Mouse (Mus musculus): ENCODE results near the gene Ccdc141.
"Not testable (repeated sequence)": the region's sequence is repeated elsewhere in the genome, so short reads cannot be mapped to it uniquely, and the experiment has no call there.

Gene Ccdc141

DNA sequence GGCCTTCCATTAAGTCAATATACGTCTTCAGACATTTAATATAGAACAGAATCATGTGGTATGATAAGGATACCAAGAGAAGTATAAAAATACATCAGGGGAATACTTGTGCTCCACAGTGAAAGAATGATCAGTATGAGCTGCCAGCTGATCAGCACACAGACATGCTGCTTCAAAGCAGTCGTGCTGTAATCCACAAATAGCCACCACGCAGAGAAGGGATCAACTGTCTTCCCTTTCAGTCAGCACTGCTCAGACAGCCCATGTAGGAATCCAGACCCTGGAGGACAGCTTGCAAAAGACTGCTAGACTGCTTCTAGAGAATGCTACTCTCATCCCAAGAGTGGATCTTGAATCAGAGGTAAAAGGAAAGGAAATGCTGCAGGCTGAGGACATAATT lies 127.5 kb downstream of the Ccdc141 start:
- DNase-seq = no peak

DNA sequence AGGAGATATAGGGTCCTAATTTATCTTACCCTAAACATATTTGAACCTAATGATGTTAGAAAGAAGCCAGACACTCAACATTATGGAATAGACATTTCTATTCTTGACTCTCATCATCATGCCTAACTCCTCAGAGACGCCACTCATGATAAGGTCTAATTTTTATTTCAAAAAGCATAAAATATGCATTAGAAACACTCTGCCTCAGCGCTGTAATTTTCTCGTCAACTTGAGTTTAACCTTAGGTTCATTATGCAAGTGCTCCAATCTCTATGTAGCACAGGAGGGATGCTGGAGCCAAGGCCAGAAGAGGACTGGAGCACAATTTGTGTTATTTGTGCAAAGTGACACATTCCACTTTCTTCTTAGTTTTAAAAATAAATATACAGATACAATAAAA lies 130.8 kb downstream of the Ccdc141 start:
- DNase-seq = no peak

DNA sequence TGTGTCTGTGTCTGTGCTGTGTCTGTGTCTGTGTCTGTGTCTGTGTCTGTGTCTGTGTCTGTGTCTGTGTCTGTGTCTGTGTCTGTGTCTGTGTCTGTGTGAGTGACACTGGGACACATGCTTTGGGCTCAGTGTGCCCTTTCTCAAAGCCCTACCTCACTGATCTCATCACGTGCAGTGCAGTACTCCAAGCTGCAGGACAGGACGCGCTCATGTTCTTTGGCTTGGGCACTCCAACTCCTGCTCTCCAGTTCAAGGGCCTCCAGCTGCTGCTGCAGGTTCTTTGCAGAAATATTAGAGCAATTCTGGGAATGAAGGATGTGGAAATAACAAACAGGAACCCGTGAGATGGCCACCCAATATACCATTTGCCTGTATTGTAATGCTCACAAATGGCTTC lies 131.2 kb downstream of the Ccdc141 start:
- DNase-seq = no peak

GRCm38 (mm10) chr2:77037211-77037610 lies 133.2 kb downstream of the Ccdc141 start:
- DNase-seq = no peak

DNA sequence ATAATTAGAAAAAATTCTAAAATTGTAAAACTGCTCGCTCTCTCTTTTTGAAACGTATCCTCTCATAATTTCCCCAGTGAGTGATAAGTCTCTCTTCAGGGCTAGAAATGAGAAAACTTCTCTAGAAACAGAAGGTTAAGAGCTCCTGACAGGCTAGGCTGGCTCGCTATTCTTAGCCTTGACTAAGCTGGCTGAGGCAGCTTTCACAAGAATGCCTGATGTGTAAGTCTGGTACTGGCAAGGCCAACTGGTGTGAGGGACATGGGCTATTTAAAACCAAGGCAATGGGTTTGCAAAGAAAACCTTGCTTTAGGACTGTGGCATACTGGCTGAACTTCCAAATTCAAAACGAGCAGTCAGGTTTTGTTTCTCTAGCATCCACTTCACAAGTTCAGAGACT lies 136.3 kb downstream of the Ccdc141 start:
- DNase-seq = no peak

GRCm38 (mm10) chr2:77033322-77034060 lies 136.9 kb downstream of the Ccdc141 start:
- DNase-seq = no peak

GRCm38 (mm10) chr2:77020649-77021048 lies 149.8 kb downstream of the Ccdc141 start:
- DNase-seq = no peak

- DNase-seq = no peak
Observed at GRCm38 (mm10) chr2:77017735-77018134, 152.7 kb downstream of the Ccdc141 start.

DNA sequence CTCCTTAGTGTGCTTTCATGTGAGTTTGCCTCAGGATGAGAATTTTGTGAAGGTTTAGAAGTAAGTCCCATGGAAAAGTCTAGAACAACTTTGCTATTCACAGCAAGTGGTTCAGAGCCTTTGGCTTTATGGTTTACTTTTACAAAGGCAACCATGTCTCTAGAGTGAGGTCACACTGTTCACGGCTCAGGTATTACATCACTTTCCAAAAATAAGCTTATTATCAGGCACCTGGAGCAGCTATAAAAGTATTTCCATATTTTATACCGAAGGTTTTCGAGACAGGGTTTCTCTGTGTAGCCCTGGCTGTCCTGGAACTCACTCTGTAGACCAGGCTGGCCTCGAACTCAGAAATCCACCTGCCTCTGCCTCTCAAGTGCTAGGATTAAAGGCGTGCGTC lies 157.0 kb downstream of the Ccdc141 start:
- not testable (repeated sequence) for DNase-seq

DNA sequence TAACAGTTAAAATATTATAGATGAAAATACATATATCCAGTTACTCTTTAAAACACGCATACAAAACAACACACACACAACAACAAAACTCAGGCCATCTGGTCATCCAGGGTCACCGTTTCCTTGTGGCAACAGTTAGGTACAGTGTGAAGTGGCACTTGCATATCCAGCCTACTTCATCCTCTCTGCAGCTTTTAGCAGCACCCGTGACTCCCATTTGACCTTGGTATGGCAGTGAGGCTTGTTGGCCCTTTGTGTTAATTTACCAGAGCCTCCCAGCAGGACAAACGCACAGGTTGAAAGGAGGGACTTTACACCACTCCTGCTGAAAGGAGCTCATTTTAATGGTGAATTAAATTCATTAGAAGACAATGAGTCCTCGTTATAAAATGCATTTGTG lies 158.5 kb downstream of the Ccdc141 start:
- DNase-seq = no peak

- DNase-seq = no peak
Observed at GRCm38 (mm10) chr2:77007015-77007414, 163.4 kb downstream of the Ccdc141 start.

GRCm38 (mm10) chr2:77003148-77003547 lies 167.3 kb downstream of the Ccdc141 start:
- no peak for DNase-seq

DNA sequence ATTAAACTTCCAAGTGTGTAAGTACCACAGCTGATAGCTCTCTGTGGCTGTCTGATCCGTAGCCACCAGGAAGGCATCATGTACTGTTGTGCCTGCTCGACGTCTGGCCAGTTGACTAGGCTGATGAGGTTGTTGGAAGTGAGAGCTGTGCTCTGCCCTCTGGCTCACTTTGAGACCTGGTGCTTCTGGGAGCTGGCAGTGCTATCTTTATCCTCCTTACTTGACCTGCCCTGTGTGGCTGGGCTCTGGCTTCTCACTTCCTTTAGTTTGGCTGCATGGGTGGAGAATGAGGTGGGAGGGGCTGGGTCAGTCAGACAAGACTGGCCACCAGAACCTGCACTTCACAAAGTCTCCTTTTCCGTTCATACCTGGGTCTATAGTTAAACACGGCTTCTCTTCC lies 172.1 kb downstream of the Ccdc141 start:
- no peak for DNase-seq

- DNase-seq = no peak
Observed at GRCm38 (mm10) chr2:76992493-76993201, 177.8 kb downstream of the Ccdc141 start.

- no peak for DNase-seq
Observed at GRCm38 (mm10) chr2:76987317-76987716, 183.1 kb downstream of the Ccdc141 start.

- DNase-seq = no peak
Observed at GRCm38 (mm10) chr2:76984384-76984783, 186.1 kb downstream of the Ccdc141 start.

- DNase-seq = no peak
Observed at GRCm38 (mm10) chr2:76983601-76984000, 186.8 kb downstream of the Ccdc141 start.

GRCm38 (mm10) chr2:76982391-76983145 lies 187.9 kb downstream of the Ccdc141 start, which contains the start of gene Ttn:
Ttn (minus strand) TSS chr2:76982547.
- no peak for DNase-seq

DNA sequence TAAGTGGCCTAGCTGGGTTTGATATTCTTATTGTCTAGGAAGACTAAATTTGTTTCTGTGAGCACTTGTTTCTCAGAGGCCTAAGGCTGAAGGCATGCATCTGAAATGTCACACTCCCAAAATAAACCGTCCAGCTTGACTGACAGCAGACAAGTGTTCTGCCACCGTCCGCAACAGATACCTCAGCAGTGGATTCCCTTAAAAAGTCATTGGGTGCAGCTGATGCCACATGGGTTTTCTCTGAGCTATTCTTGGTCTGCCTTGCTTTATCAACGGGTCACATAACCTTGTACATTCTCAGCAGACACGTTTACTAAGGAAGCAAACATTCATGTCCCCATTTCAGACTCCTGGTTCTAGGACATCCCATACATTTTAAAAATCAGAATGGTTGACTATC lies 188.7 kb downstream of the Ccdc141 start:
- DNase-seq = no peak

DNA sequence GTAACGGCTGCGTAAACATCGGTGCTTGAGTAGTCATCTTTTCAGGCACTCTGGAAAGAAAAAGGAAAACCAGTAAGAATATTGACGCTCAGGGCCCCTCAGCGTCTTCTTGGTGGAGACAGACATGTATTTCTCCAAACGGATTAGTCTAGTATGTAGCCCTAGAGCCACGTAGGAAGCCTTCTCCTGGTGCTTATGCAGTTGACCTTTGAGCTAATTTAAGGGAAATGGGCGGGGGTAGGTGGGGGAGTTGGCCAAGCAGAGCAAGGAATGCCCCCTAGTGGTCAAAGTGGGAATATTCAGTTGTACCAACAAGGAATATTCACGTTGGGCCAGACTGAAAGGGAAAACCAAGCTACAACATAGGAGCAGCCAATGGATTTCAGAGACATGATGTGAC lies 190.3 kb downstream of the Ccdc141 start:
- peak; percentile 52 to 61 for DNase-seq

- no peak for DNase-seq
Observed at GRCm38 (mm10) chr2:76977650-76978049, 192.8 kb downstream of the Ccdc141 start.

DNA sequence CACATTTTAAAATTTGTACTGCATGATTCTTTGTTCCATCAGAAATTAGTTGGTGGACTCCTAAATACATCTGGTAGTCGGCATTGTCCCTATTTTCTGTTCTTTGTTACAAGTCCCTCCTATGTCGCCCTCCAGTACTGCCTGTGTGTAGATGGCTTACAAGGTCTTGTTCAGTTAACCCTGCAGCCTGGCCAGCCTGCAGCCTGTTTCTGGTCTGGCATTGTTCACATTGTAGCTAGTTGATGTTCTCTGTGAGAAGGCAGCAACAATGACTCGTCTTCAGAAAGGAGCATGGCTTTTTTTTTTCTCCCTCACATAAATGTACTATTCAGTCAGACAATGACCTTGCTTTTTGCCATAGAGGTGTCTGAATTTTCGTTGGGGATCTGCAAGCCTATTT lies 198.4 kb downstream of the Ccdc141 start:
- no peak for DNase-seq

DNA sequence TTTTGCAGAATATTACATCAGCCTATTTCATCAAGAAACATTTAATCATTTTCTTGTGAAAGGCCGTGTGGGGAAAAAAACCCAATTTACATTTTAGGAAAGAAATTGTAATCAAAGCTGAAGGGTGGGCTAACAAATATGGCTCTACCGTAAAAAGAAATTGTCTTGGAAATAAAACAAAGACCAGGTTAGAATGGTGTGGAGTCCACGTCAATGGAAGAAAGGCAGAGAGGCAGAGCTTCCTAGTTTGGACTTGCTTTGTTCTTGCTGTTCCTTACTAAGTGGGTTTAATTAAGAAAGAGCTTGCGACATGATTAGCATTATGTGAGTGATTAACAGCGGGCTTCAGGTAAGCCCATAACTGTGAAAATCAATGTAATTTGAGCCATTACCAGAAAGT lies 199.4 kb downstream of the Ccdc141 start:
- DNase-seq = no peak

DNA sequence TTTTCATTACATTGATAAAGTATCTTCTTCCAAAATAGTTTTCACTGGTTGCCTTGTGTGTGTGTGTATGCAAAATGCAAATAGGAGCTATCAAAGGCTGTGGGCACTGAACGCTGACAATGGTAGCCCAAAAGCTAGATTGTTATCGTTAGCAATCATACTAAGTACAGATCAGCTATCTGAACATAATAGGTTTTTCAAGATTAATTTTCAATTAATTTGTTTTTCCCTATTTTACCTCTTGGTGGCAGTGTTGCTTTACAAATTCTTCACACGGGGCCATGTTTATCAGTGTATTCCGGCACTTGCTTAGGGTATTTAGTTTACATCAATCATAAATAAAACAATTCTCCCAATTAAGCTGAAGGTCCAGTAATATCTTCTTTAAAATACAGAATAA lies 199.8 kb downstream of the Ccdc141 start:
- no peak for DNase-seq
